Mouse (Mus musculus) natural killer cell, adult 2 months (primary cell): ENCODE data around the gene Cdc42bpa.

Source experiments
- DNase-seq, 2 experiments: peaks; one replicate each; pipeline ENCODE4 v3.0.0; 2022; ENCODE audit warnings: low spot score in 2 of 2

The Cdc42bpa gene

GRCm38 (mm10) chr1:179959721-179960542, at the start of gene Cdc42bpa:
TSS of gene Cdc42bpa (plus strand) at chr1:179960472.
- peak in 1 of 2 experiments; percentile 15 for DNase-seq

- no peak for DNase-seq
These were observed 46.8 kb upstream of the Cdc42bpa start for GRCm38 (mm10) chr1:179913471-179913870.

DNA sequence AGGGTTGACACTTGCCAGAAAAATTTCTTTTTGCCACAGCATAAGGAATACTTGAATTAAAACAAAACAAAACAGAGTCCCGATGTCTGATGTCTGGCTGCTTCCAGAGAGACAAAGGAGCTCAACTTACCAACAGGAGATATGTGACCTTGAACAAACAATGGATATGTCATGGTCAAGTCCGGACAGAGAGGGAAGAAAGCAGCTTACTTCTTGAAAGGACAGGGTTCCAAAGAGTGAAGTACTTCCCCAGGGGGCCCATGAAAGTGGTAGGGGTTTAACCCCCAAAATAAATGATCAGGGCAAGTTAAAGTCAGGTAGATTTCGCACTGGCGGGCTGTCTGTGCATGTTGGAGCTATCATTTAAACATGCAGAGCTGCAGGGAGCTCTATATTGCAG, 43.2 kb upstream of the Cdc42bpa start:
- no peak for DNase-seq

GRCm38 (mm10) chr1:179917481-179917880, 42.8 kb upstream of the Cdc42bpa start:
- no peak for DNase-seq

DNA sequence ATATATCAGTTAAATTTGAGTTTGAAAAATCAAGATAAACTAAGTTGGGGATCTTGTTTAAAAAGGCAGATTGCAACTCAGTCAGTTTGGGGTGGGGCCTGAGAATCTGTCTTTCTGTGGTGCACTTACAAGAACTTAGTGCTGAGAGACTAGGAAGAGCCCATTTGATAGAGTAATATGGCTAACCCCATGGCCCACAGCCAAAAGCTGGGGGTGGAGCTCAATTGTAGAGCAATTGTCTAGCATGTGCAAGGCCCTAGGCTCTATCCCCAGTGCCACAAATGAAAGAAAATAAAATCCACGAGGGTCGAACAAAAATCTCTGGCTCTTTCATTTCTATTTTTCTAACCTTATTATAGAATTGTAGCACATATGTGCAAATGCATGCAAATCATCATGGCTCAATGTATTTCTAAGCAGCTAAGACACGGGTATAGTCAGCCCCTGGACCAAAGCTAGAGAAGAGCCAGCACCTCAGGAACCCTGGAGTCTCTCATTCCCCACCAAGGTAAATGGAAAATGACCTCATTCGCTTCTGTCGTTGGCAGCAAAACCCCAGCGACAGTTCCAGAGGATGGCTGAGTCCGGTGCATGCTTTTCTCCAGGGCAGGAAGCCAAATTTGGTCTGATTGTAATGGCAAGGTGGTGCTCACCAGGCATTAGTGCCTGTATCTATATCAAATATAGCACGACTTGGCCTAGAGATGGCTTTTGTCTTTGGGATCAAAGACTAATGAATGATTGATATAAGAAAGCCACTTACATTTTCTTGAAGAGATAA, 40.4 kb upstream of the Cdc42bpa start:
- DNase-seq, result no peak

- no peak for DNase-seq
These were observed 36.4 kb upstream of the Cdc42bpa start for GRCm38 (mm10) chr1:179923661-179924405.

- no peak for DNase-seq
These were observed 34.0 kb upstream of the Cdc42bpa start for GRCm38 (mm10) chr1:179926240-179926639.

- no peak for DNase-seq
These were observed 33.2 kb upstream of the Cdc42bpa start for GRCm38 (mm10) chr1:179927102-179927501.

DNA sequence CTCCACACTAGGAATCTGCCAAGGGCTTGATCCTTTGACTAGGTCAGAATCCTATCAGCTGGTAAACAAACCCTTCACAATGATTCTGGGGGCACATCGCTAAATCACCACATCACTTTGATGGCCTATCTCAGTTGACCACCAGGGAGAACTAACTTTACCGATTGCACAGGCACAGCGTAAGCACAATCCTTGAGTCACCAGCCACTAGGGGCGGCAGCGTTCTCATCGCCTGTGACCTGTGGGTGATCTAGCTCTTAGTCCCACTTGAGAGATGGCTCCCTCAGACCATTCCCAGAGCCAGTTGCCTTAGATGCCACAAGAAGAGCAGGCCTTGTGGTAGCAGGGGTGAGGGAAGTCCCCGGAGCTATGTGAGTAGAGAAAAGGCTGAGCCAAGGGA, 31.4 kb upstream of the Cdc42bpa start:
- DNase-seq, result no peak

- DNase-seq, result no peak
These were observed 29.0 kb upstream of the Cdc42bpa start for GRCm38 (mm10) chr1:179931247-179931646.

DNA sequence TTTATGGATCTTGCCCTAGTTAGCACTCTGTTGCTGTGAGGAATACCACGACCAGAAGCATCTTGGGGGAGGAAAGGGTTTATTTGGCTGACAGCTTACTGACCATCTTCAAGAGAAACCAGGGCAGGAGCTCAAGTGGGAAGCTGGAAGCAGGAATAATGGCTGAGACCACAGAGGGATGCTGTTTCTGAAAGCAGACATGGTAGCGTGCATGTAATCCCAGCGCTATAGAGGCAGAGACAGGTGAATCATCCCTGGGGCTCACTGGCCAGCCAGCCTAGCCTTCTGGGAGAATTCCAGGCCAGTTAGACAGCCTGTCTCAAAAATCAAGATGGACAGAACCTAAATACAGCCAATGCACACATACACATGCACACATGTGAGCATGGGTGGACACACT, 26.2 kb upstream of the Cdc42bpa start:
- no peak for DNase-seq

DNA sequence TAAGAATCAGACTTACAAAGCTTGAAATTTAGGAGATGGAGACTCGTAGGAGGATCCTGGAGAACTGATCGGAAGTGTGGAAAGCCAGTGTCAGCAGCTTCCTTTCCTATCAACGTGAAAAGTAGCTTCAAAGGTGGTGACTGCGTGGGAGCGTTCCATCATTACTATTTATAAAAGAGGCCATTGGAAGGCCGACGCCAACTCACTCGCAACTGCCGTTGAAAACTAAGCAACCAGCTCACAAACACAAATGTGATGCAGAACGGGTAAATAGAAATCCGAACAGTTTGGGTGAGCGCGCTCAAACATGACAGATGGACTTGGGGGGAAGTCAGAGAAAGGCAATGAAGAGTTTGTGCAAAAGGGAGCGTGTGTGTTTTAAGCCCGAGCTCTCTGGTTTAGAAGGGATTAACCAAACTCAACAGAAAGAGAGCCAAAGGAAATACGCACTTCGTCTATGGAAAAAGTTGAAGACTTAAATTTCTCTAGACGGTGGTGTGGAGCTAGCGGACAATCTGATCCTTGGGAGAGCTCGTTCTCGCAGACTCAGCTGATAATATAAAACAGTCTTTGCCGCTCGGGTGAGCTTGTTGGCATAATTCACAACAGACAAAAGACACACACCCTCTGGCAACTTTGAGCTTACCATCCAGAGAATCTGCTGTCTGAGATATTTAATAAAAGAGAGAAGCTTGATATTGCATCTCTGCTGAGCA, 20.0 kb upstream of the Cdc42bpa start:
- DNase-seq, result no peak

- DNase-seq, result no peak
These were observed 19.4 kb upstream of the Cdc42bpa start for GRCm38 (mm10) chr1:179940787-179941352.

GRCm38 (mm10) chr1:179945017-179945416, 15.3 kb upstream of the Cdc42bpa start:
- no peak for DNase-seq

GRCm38 (mm10) chr1:179946616-179947015, 13.7 kb upstream of the Cdc42bpa start:
- no peak for DNase-seq

DNA sequence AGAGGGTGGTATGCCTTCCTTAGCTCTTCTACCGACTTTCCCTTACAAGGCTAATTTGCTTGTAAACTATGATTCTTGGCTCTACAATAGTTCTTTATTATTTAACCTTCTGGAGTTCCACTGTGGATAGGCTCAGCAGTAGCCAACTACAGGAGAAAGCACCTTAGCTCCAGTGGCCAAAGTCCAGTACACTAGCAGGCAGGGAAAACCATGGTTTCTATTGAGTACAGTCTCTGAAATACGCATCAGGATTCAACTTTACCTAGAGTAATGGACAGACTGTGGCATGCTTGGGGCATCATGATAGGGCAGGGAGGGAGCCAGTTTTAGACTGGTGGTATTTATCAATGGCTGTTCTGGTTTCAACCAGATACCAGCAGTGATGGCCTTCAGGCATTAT, 12.6 kb upstream of the Cdc42bpa start:
- DNase-seq, result no peak

GRCm38 (mm10) chr1:179951597-179951996, 8.7 kb upstream of the Cdc42bpa start:
- no peak for DNase-seq

GRCm38 (mm10) chr1:179953251-179953650, 7.0 kb upstream of the Cdc42bpa start:
- DNase-seq, result no peak

DNA sequence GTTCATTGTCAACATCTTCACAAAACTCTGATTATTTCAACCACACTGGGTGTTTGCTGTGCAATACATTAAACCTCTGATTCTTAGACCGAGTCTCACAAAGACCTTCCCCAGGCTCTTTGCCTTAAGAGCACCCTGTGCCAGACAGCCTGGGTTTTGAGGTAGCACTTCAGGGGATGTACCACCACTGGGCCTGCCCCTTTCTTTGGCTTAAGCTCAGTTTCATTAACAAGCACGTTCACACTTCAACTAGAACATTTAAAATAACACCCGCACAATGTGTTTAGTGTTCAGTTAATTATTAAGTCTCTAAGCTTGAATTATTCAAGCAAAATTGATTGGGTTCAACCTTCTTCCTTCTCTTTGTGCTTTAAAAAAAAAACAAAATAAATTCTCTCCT, 2.8 kb upstream of the Cdc42bpa start:
- no peak for DNase-seq

GRCm38 (mm10) chr1:179958871-179959720, 1.2 kb upstream of the Cdc42bpa start:
- no peak for DNase-seq
